ENCODE assay signal across 10 mouse cellular contexts in the genomic region with DNA sequence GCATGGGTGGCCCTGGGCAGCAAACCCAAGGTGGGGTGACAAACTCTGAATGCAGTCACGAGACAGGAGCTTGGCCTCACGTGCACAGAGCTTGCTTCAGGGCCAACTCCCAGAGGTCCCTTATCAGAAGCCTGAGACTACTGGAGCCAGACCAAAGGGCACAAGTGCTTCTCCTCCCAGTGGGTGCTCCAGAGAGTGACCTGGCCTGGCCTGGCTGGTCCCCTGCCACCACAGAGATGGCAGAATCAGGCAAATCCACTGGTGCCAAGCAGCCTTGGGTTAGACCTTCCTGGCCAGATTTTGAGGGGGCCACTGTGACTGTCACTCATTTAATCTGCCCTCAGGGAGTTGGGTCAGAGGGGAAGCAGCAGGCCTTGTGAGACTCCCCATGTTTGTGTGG. TPM values are rescaled to one million over a fixed set of nuclear protein-coding genes. Genes with fewer than 3 reads are reported as not detected.
DNase-seq lines count a peak whose midpoint lies in the region; ATAC-seq and TF ChIP-seq lines count a peak whose summit lies in the region.
"Had no signal": no experiment of that assay in that cellular context is flagged by ENCODE, and none has a peak within 500 bp of the region (broad histone marks: within the 10 kb centered on the region; RNA-seq: fewer than 3 reads in every experiment).

No protein-coding gene starts in this region.

- peak; percentile 60 for DNase-seq in testis, postnatal 14 days (ENCODE audit: low spot score)
- no peak for DNase-seq in testis, postnatal 10 days (ENCODE audit: low spot score)
- DNase-seq in heart, postnatal 0 days (ENCODE audit: low spot score): peak; percentile 46
- peak; percentile 78 to 85 for DNase-seq in lung, adult 18-20 months
- no peak for DNase-seq in natural killer cell, adult 2 months (ENCODE audit: low spot score in 2 of 2)
- DNase-seq in layer of hippocampus, adult 18-20 months (ENCODE audit: low spot score in 2 of 2): no peak
- DNase-seq in hindbrain, embryonic 11.5 days (ENCODE audit: low spot score): no peak
- DNase-seq: cerebellum, adult 8-10 months; gastrocnemius, postnatal 10 days had no signal

- peak; percentile 90 for ATAC-seq in heart, postnatal 0 days (ENCODE audit: insufficient read depth, low read depth)
- no peak for ATAC-seq in hindbrain, embryonic 11.5 days (ENCODE audit: low FRiP score)
- ATAC-seq in midbrain, embryonic 13.5 days: no peak

- H3K9ac ChIP-seq in heart, postnatal 0 days (replicated peaks; ENCODE audit: low read depth, low read length): no peak overlapping the region
- no peak overlapping the region for H3K9ac ChIP-seq in hindbrain, embryonic 11.5 days (ENCODE audit: low read depth, low read length)
- no peak overlapping the region for H3K9ac ChIP-seq in midbrain, embryonic 13.5 days (replicated peaks)

- no peak overlapping the region for H3K4me3 ChIP-seq in heart, postnatal 0 days (ENCODE audit: low read depth, low read length)
- H3K4me3 ChIP-seq in hindbrain, embryonic 11.5 days (ENCODE audit: low read depth, low read length): no peak overlapping the region
- no peak overlapping the region for H3K4me3 ChIP-seq in midbrain, embryonic 13.5 days (replicated peaks)

- 19% methylated on average over 2 of the region's 2 CpGs for WGBS in heart, postnatal 0 days
- WGBS in hindbrain, embryonic 11.5 days: 74% methylated on average over 2 of the region's 2 CpGs
- 73% methylated on average over 2 of the region's 2 CpGs for WGBS in midbrain, embryonic 13.5 days

- no peaks in the 10 kb centered on the region for H3K27me3 ChIP-seq in heart, postnatal 0 days (ENCODE audit: control insufficient read depth, insufficient read depth, low read length)
- H3K27me3 ChIP-seq in hindbrain, embryonic 11.5 days (ENCODE audit: control insufficient read depth, insufficient read depth, low read length): no peaks in the 10 kb centered on the region
- no peaks in the 10 kb centered on the region for H3K27me3 ChIP-seq in midbrain, embryonic 13.5 days

- 0 out of 2 replicates have a peak, but pooled peaks cover 3% of the 10 kb centered on the region for H3K4me1 ChIP-seq in heart, postnatal 0 days (ENCODE audit: control insufficient read depth, insufficient read depth)
- H3K4me1 ChIP-seq in hindbrain, embryonic 11.5 days (replicated peaks; ENCODE audit: control insufficient read depth, insufficient read depth, low read length): no peaks in the 10 kb centered on the region
- no peaks in the 10 kb centered on the region for H3K4me1 ChIP-seq in midbrain, embryonic 13.5 days (replicated peaks)

- TF ChIP-seq CTCF in heart, postnatal 0 days (IDR thresholded peaks at IDR 0.05; ENCODE audit: low read depth): no peak

- H3K36me3 ChIP-seq in heart, postnatal 0 days (replicated peaks; ENCODE audit: control insufficient read depth, insufficient read depth, low read length): no peaks in the 10 kb centered on the region
- no peaks in the 10 kb centered on the region for H3K36me3 ChIP-seq in hindbrain, embryonic 11.5 days (ENCODE audit: control insufficient read depth, insufficient read depth, low read length)
- H3K36me3 ChIP-seq in midbrain, embryonic 13.5 days: no peaks in the 10 kb centered on the region

- peak; percentile 34; the same call in 1 of the 2 replicates for TF ChIP-seq EP300 in heart, postnatal 0 days (IDR thresholded peaks at IDR 0.05; ENCODE audit: low read depth)

- no peak overlapping the region for H3K27ac ChIP-seq in heart, postnatal 0 days (ENCODE audit: low read depth)
- no peak overlapping the region for H3K27ac ChIP-seq in hindbrain, embryonic 11.5 days (ENCODE audit: low read depth, low read length)
- no peak overlapping the region for H3K27ac ChIP-seq in midbrain, embryonic 13.5 days

- no peak overlapping the region for H3K4me2 ChIP-seq in heart, postnatal 0 days (ENCODE audit: low read depth, low read length)
- H3K4me2 ChIP-seq in hindbrain, embryonic 11.5 days (replicated peaks; ENCODE audit: low read depth, low read length): no peak overlapping the region
- H3K4me2 ChIP-seq in midbrain, embryonic 13.5 days (replicated peaks): no peak overlapping the region

- no peaks in the 10 kb centered on the region for H3K9me3 ChIP-seq in heart, postnatal 0 days (replicated peaks; ENCODE audit: control insufficient read depth, low read length)
- H3K9me3 ChIP-seq in hindbrain, embryonic 11.5 days (ENCODE audit: control insufficient read depth, low read length): no peaks in the 10 kb centered on the region
- no peaks in the 10 kb centered on the region for H3K9me3 ChIP-seq in midbrain, embryonic 13.5 days

RNA-seq across cellular contexts. Expression of gene Asprv1, which starts 8.5 kb away (rescaled TPM):
- 0.38 and 3.1 TPM in 2 replicates for total RNA-seq in heart, postnatal 0 days (2014; rRNA removed; ENCODE audit: low replicate concordance)
- polyA plus RNA-seq in heart, postnatal 0 days (2015; fragmentation: Nextera tagmentation; extraction: Ambion mirVana): 0.32 and 0.36 TPM in 2 replicates
- 1 to 10 TPM; 1.2 to 1.8 TPM for total RNA-seq in layer of hippocampus, adult 18-20 months (2021)
- polyA plus RNA-seq in hindbrain, embryonic 11.5 days (2014; fragmentation: Nextera tagmentation; extraction: Ambion mirVana): 0.25 and 0.88 TPM in 2 replicates
- polyA plus RNA-seq in midbrain, embryonic 13.5 days (2015; fragmentation: Nextera tagmentation; extraction: Ambion mirVana): 0.50 and 0.59 TPM in 2 replicates

RNA-seq across cellular contexts. Expression of gene Mxd1, which starts 32.5 kb away (rescaled TPM):
- total RNA-seq in heart, postnatal 0 days (2014; rRNA removed; ENCODE audit: low replicate concordance): 5.0 and 7.7 TPM in 2 replicates
- 3.6 and 4.9 TPM in 2 replicates for polyA plus RNA-seq in heart, postnatal 0 days (2015; fragmentation: Nextera tagmentation; extraction: Ambion mirVana)
- total RNA-seq in layer of hippocampus, adult 18-20 months (2021): 10 to 100 TPM; 18.6 to 19.0 TPM
- 16.6 and 22.4 TPM in 2 replicates for polyA plus RNA-seq in hindbrain, embryonic 11.5 days (2014; fragmentation: Nextera tagmentation; extraction: Ambion mirVana)
- polyA plus RNA-seq in midbrain, embryonic 13.5 days (2015; fragmentation: Nextera tagmentation; extraction: Ambion mirVana): 26.3 and 27.9 TPM in 2 replicates

RNA-seq across cellular contexts. Expression of gene Snrnp27, which starts 47.8 kb away (rescaled TPM):
- 10.3 and 16.8 TPM in 2 replicates for total RNA-seq in heart, postnatal 0 days (2014; rRNA removed; ENCODE audit: low replicate concordance)
- polyA plus RNA-seq in heart, postnatal 0 days (2015; fragmentation: Nextera tagmentation; extraction: Ambion mirVana): 86.6 and 92.1 TPM in 2 replicates
- 10 to 100 TPM; 64.8 to 65.2 TPM for total RNA-seq in layer of hippocampus, adult 18-20 months (2021)
- 130 and 134 TPM in 2 replicates for polyA plus RNA-seq in hindbrain, embryonic 11.5 days (2014; fragmentation: Nextera tagmentation; extraction: Ambion mirVana)
- polyA plus RNA-seq in midbrain, embryonic 13.5 days (2015; fragmentation: Nextera tagmentation; extraction: Ambion mirVana): 117 and 125 TPM in 2 replicates

Comparison
In these comparisons a context has a peak if more than half of its experiments do, and no peak if none do; other contexts are left out.
1. DNase-seq: peak in testis, postnatal 14 days (single experiment), heart, postnatal 0 days (single experiment) and lung, adult 18-20 months (2 of 2); none in testis, postnatal 10 days (single experiment), natural killer cell, adult 2 months (0 of 2), layer of hippocampus, adult 18-20 months (0 of 2) and hindbrain, embryonic 11.5 days (single experiment).